Comparison of ENCODE assay signal across 12 mouse cellular contexts in the genomic region with DNA sequence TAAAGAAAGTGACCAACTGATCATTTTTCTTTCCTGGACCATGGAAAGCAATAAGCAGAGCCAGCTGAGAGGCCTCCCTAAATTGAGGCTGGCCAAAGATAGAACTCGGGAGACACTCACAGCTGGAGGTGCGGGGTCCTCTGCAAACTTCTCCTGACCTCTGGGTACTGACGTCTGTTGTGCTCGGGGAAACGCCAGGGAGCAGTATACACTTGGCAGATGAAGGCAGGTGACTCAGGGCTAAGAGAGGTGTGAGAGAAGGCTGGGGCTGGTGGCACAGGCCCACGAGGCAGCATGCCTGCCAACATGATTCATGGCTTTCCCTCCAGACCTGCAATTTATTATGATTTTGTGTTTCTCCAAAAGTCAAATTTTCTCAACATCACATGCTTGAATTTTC.
DNase-seq lines count a peak whose midpoint lies in the region; ATAC-seq and TF ChIP-seq lines count a peak whose summit lies in the region.
"Had no signal": no experiment of that assay in that cellular context is flagged by ENCODE, and none has a peak within 500 bp of the region (broad histone marks: within the 10 kb centered on the region; RNA-seq: fewer than 3 reads in every experiment).

No protein-coding gene starts in this region.

- H3K27me3 ChIP-seq in heart, postnatal 0 days (ENCODE audit: control insufficient read depth, insufficient read depth, low read length) = no peaks in the 10 kb centered on the region
- no peaks in the 10 kb centered on the region for H3K27me3 ChIP-seq in liver, embryonic 11.5 days (replicated peaks; ENCODE audit: control insufficient read depth, insufficient read depth, low read length)
- H3K27me3 ChIP-seq: embryonic facial prominence, embryonic 15.5 days; limb, embryonic 12.5 days; megakaryocyte, embryonic 14.5 days had no signal

- 31% methylated on average over 6 of the region's 6 CpGs for WGBS in heart, postnatal 0 days
- 60% methylated on average over 6 of the region's 6 CpGs for WGBS in liver, embryonic 11.5 days

- peak; percentile 12; the same call in 1 of the 2 replicates for TF ChIP-seq CTCF in layer of hippocampus, adult 2 months (conservative IDR thresholded peaks at IDR 0.05)
- peak; percentile 47 for TF ChIP-seq CTCF in heart, postnatal 0 days (IDR thresholded peaks at IDR 0.05; ENCODE audit: low read depth)

- H3K36me3 ChIP-seq in heart, postnatal 0 days (replicated peaks; ENCODE audit: control insufficient read depth, insufficient read depth, low read length) = no peaks in the 10 kb centered on the region
- no peaks in the 10 kb centered on the region for H3K36me3 ChIP-seq in liver, embryonic 11.5 days (ENCODE audit: control insufficient read depth, insufficient read depth, low read length)
- H3K36me3 ChIP-seq: embryonic facial prominence, embryonic 15.5 days; limb, embryonic 12.5 days had no signal

- H3K4me2 ChIP-seq in heart, postnatal 0 days (ENCODE audit: low read depth, low read length) = no peak overlapping the region
- H3K4me2 ChIP-seq in liver, embryonic 11.5 days = no peak overlapping the region
- H3K4me2 ChIP-seq: embryonic facial prominence, embryonic 15.5 days; limb, embryonic 12.5 days had no signal

- H3K4me3 ChIP-seq in layer of hippocampus, adult 2 months = no peak overlapping the region
- no peak overlapping the region for H3K4me3 ChIP-seq in heart, postnatal 0 days (ENCODE audit: low read depth, low read length)
- no peak overlapping the region for H3K4me3 ChIP-seq in liver, embryonic 11.5 days (ENCODE audit: low read depth, low read length)
- H3K4me3 ChIP-seq: embryonic facial prominence, embryonic 15.5 days; limb, embryonic 12.5 days; megakaryocyte, embryonic 14.5 days had no signal

- DNase-seq in layer of hippocampus, adult 2 months (ENCODE audit: low spot score in 2 of 2) = no peak
- DNase-seq in layer of hippocampus, adult 9-10 months (ENCODE audit: low spot score) = no peak
- peak; percentile 73 for DNase-seq in Muller cell, postnatal 12 days (ENCODE audit: inconsistent ontology term)
- peak; percentile 39 to 43 for DNase-seq in adrenal gland, postnatal 36 days
- peak; percentile 57 for DNase-seq in heart, postnatal 0 days (ENCODE audit: low spot score)
- no peak for DNase-seq in liver, embryonic 11.5 days (ENCODE audit: low spot score)
- DNase-seq in thymus, postnatal 10 days (ENCODE audit: low spot score in 2 of 2) = no peak
- DNase-seq: kidney, postnatal 4 days had no signal

- no peak overlapping the region for H3K27ac ChIP-seq in layer of hippocampus, adult 2 months
- H3K27ac ChIP-seq in heart, postnatal 0 days (ENCODE audit: low read depth) = no peak overlapping the region
- no peak overlapping the region for H3K27ac ChIP-seq in liver, embryonic 11.5 days (ENCODE audit: low read depth, low read length)
- H3K27ac ChIP-seq: embryonic facial prominence, embryonic 15.5 days; hindbrain, postnatal 0 days; limb, embryonic 12.5 days had no signal

- H3K4me1 ChIP-seq in heart, postnatal 0 days (ENCODE audit: control insufficient read depth, insufficient read depth) = peaks cover 5% of the 10 kb centered on the region; the same call in 1 of the 2 replicates
- peaks cover 6% of the 10 kb centered on the region; the same call in 1 of the 2 replicates for H3K4me1 ChIP-seq in liver, embryonic 11.5 days (replicated peaks; ENCODE audit: control insufficient read depth, insufficient read depth, low read length)

- H3K9me3 ChIP-seq in heart, postnatal 0 days (replicated peaks; ENCODE audit: control insufficient read depth, low read length) = no peaks in the 10 kb centered on the region
- no peaks in the 10 kb centered on the region for H3K9me3 ChIP-seq in liver, embryonic 11.5 days (ENCODE audit: control insufficient read depth, low read length)
- H3K9me3 ChIP-seq: embryonic facial prominence, embryonic 15.5 days; limb, embryonic 12.5 days; megakaryocyte, embryonic 14.5 days had no signal

- TF ChIP-seq EP300 in heart, postnatal 0 days (IDR thresholded peaks at IDR 0.05; ENCODE audit: low read depth) = no peak

- no peak overlapping the region for H3K9ac ChIP-seq in heart, postnatal 0 days (replicated peaks; ENCODE audit: low read depth, low read length)
- H3K9ac ChIP-seq in liver, embryonic 11.5 days (ENCODE audit: low read depth, low read length) = no peak overlapping the region
- H3K9ac ChIP-seq: embryonic facial prominence, embryonic 15.5 days; limb, embryonic 12.5 days had no signal

- ATAC-seq in heart, postnatal 0 days (ENCODE audit: insufficient read depth, low read depth) = no peak; the same call in 1 of the 2 replicates
- ATAC-seq in liver, embryonic 11.5 days (replicated peaks; ENCODE audit: low FRiP score) = no peak
- ATAC-seq: hindbrain, postnatal 0 days had no signal

Comparison
In these comparisons a context has a peak if more than half of its experiments do, and no peak if none do; other contexts are left out.
1. DNase-seq: peak in Muller cell, postnatal 12 days (single experiment), adrenal gland, postnatal 36 days (2 of 2) and heart, postnatal 0 days (single experiment); none in layer of hippocampus, adult 2 months (0 of 2), layer of hippocampus, adult 9-10 months (single experiment), liver, embryonic 11.5 days (single experiment) and thymus, postnatal 10 days (0 of 2).